Mouse (Mus musculus): ENCODE results near the gene Sppl2a.

DNA sequence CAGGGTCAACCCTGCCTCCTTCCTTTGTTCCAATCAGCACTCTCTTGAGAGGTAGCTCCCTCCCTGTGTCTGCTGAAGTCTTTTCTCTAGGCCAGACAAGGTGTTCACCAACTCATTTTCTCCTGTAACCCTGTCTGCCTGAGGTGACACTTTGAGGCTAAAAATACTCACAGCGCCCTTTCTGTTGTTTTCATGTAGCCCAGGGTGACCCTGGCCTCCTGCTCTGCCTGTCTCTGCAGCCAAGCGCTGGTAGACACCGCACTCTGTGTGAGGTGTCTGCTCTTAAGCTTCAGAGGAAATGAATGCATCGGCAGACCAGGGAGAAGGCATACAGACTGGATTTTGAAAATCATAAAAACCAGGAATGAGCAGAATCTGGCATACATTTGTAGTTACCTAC, 18.9 kb downstream of the Sppl2a start:
- TF ChIP-seq CTCF (IDR thresholded peaks at IDR 0.05), result no peak
- TF ChIP-seq EP300 (IDR thresholded peaks at IDR 0.05), result no peak

All from lung, postnatal 0 days (tissue).